Mouse (Mus musculus) layer of hippocampus, adult 9-10 months (tissue): ENCODE data around the gene Wfdc5.

Experiments used
- DNase-seq: peaks from one replicate; pipeline ENCODE4 v3.0.0; 2022; ENCODE audit warnings: low spot score

Gene Wfdc5

GRCm38 (mm10) chr2:164128576-164129411 lies 53.7 kb downstream of the Wfdc5 start:
- no peak for DNase-seq

- no peak for DNase-seq
Observed at GRCm38 (mm10) chr2:164127297-164127696, 55.2 kb downstream of the Wfdc5 start.

DNA sequence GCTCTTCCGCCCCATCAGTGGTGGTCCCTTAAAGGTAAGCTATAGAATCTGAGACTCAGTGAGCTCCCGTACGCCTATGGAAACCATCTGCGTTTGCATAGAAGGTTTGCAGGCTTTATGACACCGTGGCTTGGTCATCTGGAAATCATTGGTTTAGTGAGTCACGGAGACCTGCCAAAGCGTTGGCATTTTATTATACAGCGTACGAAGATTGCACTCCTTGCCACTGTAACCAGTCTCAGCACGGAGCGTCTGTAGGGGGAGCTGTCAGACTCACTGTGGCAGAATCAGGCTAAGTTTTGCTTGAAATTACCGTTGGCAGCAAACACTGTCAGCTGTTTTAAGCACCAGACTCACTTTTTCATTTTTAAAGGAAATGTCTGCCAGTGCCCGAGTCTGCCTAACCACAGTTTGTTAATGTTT lies 56.0 kb downstream of the Wfdc5 start:
- DNase-seq = peak; percentile 71
